Mouse (Mus musculus): Measurements from ENCODE around the gene Upk1b.
"Not testable (repeated sequence)": the region's sequence is repeated elsewhere in the genome, so short reads cannot be mapped to it uniquely, and the experiment has no call there.

Upk1b gene

DNA sequence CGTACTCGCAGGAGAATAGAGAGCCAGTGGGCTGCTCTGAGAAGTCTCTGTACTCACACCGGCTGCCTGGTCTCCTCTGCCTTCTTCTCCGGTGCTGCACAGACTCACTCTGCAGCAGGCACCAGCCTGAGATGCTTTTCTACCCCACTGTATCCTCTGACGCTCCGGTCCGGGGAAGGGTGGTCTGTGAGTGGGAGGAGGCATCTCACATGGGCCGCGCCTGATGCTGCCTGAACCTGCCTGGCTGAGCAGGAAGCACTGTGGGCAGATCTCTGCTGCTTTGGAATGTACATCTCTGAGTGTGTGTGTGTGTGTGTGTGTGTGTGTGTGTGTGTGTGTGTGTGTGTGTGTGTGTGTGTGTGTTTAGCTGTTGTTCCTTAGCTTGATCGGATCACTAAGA is at the start of gene Upk1b:
TSS of gene Upk1b (minus strand) at position 238 of the 400 bp plus-strand sequence.
- peak; percentile 3 for DNase-seq

DNA sequence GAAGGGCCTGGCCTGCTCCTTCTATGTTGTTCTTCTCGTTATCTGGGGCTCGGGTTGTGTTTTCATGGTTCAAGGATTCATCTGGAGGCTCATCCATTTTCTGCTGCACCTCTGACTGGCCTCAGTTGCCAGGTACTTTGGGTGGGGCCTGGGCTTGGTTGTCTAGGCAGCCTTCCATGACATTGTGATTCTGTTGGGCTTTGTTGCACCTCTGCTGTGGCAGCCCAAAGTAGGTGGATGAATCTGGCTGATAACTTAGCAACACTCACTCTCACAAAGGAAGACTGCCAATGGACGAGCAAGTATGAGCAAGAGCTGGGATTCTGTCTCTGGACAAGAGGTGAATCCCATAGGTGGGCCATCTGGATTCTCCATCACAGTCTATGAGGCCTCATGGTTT is 28.5 kb upstream of the Upk1b start, which contains the start of gene 4930435E12Rik:
TSS of gene 4930435E12Rik (minus strand) at position 101 of the 400 bp plus-strand sequence.
- DNase-seq, result no peak

DNA sequence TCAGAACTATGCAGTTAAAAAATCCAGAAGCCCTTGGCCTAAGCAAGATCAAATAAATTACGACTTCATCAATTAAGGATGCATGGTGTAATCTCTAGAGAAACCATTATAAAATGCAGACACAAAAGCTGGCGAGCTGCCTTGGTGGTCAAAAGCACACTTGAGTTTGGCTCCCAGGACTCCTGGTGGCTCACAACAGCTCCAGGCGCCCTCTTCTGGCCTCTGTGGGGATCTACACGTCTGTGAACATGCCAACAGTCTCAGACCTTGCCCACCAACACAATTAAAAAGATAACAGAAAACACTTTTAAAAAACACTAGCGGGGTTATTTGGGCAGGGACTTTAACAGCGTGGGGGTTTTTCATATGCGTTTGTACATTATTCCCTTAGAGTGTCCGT is 12.4 kb upstream of the Upk1b start:
- peak; percentile 57 for DNase-seq

GRCm38 (mm10) chr16:38810196-38810595 is 10.1 kb upstream of the Upk1b start:
- no peak for DNase-seq

- DNase-seq, result not testable (repeated sequence)
Measured at GRCm38 (mm10) chr16:38807796-38808195, 7.7 kb upstream of the Upk1b start.

- DNase-seq, result no peak
Measured at GRCm38 (mm10) chr16:38798957-38799450, 1.1 kb downstream of the Upk1b start.

- no peak for DNase-seq
Measured at GRCm38 (mm10) chr16:38793120-38793519, 7.0 kb downstream of the Upk1b start.

GRCm38 (mm10) chr16:38789966-38790365 is 10.2 kb downstream of the Upk1b start:
- no peak for DNase-seq

GRCm38 (mm10) chr16:38789016-38789415 is 11.1 kb downstream of the Upk1b start:
- no peak for DNase-seq

DNA sequence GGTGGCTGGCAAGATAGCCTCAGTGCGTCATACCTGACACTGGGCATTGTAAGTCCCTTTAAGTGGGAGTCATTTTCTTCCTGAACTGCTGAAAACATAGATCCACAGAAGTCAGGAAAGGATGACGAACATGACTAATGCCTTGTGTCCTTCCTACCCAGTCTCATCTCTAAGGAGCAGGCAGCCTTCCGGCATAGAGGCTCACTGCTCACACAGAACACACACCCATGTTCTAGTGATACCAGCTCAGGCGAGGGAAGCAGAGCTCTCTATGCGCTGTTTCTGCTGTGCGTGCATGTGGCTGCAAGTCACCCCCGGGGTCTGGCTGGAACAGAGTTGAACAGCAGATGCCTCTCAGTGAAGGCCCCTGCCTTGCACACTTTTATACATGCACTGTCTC is 14.8 kb downstream of the Upk1b start:
- DNase-seq, result no peak

DNA sequence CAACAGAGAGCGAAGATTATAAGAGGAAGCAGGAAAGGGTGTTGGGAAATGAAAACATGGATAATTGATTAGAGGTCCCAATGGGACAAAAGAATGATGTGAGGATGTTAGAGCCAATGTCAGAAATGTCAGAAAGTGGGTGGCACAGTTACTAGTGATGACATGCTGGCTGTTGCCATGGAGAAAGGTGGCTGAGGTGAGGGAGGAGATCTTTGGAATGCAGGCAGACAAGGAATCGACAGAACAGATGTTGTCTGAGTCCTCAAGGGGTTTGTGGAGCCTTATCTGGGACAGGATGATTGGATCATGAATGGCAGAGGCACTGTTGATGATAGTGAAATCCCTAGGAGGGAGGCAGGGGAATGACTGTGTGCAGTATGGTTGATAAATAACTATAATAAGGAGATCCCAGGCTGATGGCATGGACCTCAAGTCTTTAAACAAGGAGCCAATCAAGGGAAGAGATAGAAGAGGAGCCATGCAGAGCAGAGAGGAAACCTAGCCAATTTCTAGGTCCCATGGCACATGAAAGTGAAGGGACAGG is 17.5 kb downstream of the Upk1b start:
- no peak for DNase-seq

DNA sequence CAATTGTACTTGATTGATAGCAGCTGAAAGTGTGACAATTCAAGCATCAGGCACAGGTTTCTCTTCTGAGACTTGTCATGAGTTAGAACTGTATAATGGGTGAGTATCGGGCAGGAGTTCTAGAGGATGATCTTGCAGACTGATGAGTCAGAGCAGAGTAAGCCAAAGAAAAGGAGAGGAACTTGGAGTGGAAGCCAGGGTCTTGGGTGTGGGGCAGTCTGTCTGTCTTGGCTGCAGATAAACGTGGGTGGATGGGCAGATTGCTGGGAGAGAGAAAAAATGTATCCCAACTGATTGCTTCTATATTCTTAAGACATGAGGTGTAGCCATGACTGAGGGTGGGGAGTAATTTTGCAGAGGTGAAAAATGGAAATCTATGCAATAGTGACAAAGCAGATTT is 18.2 kb downstream of the Upk1b start:
- no peak for DNase-seq

- DNase-seq, result no peak
Measured at GRCm38 (mm10) chr16:38780960-38781572, 19.1 kb downstream of the Upk1b start.

GRCm38 (mm10) chr16:38776342-38776741 is 23.8 kb downstream of the Upk1b start:
- no peak for DNase-seq

DNA sequence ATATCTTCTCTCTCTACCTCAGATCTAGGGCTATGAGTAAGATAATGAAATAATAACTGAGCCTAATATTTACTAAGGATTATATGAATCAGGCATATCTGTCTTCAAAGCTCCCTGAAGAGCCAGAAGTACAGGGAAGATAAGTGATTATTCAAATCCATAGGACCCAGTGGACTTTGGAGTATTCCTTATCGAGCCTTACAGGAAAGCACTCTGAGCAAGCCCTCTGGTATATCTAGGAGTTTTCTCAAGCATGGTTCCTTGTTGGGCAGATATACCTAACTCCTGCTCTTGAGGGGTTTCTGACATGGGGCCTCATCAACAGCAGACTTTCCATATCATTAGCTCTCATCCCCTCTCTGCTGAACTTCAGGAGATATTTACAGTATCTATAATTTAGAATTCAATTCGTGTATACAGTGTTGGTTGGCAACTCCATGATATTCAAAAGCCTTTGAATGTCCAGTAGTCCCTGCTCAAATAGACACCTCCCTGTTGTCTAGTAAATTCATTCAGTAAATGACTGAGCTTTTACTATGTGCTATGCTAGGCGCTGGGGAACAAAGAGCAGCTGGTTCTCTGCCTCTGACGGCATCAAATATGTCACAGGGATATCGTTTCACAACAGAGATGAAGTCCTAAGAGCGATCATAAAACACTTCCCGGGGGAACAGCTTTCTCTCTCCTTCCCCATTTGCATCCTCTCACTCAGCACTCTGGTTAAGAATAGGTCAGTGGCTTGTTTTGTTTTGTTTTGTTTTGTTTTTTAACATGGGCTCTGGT is 25.0 kb downstream of the Upk1b start:
- no peak for DNase-seq

DNA sequence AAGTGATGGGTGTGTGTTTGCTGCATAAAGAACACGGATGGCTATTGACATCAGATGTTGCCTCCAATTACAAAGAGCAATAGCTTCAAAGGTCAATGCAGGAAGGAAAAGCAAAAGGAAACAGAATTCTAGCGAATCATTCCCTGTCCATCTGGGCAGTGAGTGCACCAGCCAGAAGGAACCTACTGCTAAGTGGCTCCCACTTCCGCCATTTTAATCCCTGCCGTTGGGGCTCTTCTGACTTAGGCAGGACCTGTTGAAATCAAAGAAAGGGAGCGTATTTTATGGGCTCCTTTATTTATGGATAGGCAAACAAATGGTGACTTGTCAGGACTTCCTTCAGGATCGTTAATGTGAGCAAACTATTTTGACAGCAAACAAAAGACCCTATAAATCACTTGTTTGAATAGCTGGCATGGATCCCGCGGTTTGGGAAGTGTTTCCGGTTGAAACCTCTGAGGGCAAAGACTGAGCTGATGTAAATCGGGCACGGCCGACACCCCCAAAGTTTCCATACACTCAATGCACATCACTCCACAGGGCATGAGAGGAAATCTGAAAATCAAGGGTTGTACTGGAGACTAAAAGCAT is 27.1 kb downstream of the Upk1b start:
- DNase-seq, result no peak

GRCm38 (mm10) chr16:38771145-38771544 is 29.0 kb downstream of the Upk1b start:
- no peak for DNase-seq

GRCm38 (mm10) chr16:38769529-38769928 is 30.6 kb downstream of the Upk1b start:
- no peak for DNase-seq

- no peak for DNase-seq
Measured at GRCm38 (mm10) chr16:38768386-38768785, 31.7 kb downstream of the Upk1b start.

DNA sequence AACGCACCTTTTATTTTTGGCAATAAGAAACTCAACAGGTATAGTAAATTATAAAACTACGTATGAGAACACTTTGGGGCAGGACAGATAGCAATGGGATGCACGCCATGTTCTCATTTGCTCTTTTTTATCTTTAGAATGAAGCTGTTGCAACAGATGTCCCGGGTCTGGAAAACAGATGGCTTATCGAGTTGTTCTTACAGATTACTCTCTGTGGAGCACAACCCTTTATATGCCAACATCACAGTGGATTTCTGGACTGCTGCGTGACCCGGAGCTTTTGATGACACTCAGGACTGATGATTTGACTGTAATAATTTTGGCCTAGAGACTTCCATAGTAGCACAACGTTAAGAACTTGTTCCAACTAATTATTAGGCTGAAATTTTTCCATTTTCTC is 32.4 kb downstream of the Upk1b start:
- DNase-seq, result no peak

- DNase-seq, result no peak
Measured at GRCm38 (mm10) chr16:38766671-38767070, 33.5 kb downstream of the Upk1b start.

- no peak for DNase-seq
Measured at GRCm38 (mm10) chr16:38763508-38763907, 36.6 kb downstream of the Upk1b start.

- DNase-seq, result no peak
Measured at GRCm38 (mm10) chr16:38762401-38762800, 37.7 kb downstream of the Upk1b start.

- DNase-seq, result no peak
Measured at GRCm38 (mm10) chr16:38761972-38762371, 38.2 kb downstream of the Upk1b start.

All from thymus, postnatal 25 days (tissue).